Mouse (Mus musculus): ENCODE data around the gene Ptov1.

- TF ChIP-seq POLR2A (IDR thresholded peaks at IDR 0.05; ENCODE audit: control insufficient read depth, low read depth, low read length) (peak; percentile 79), CTCF (IDR thresholded peaks at IDR 0.05; ENCODE audit: control insufficient read depth, insufficient read depth, insufficient replicate concordance, low read depth, low read length) (no peak)
Measured at GRCm38 (mm10) chr7:44892276-44892921, 22.8 kb upstream of the Ptov1 start, which contains the start of gene Med25.
